Mouse (Mus musculus): ENCODE data around the gene Hnrnph1. TPM values are rescaled to one million over a fixed set of nuclear protein-coding genes. Genes with fewer than 3 reads are reported as not detected.

Hnrnph1 gene
- polyA plus RNA-seq, 1 experiment from 2014 or later = 241 TPM

- Histone ChIP-seq H3K4me1 (ENCODE audit: control insufficient read depth in 2 of 2, insufficient read depth in 2 of 2, low read length in 2 of 2) (peaks cover 8 to 9% of the 10 kb centered on the region in 2 experiments), H3K27ac (replicated peaks in 1 of 2; ENCODE audit: control insufficient read depth in 1 of 2, insufficient read depth in 1 of 2, low read depth in 2 of 2, low read length in 2 of 2) (no peak overlapping the region), H3K27me3 (ENCODE audit: control insufficient read depth, insufficient read depth, low read length) (no peaks in the 10 kb centered on the region), H3K4me3 (ENCODE audit: control insufficient read depth in 1 of 2, insufficient read depth in 1 of 2, low read depth in 1 of 2, low read length in 2 of 2) (no peak overlapping the region), H3K36me3 (ENCODE audit: control insufficient read depth, insufficient read depth, low read length) (peaks cover 3% of the 10 kb centered on the region; the same call in 1 of the 2 replicates), H3K9ac (ENCODE audit: low read length) (no peak overlapping the region), H3K4me2 (ENCODE audit: low read length) (no peak overlapping the region), H3K9me3 (ENCODE audit: control insufficient read depth, low read length) (no peaks in the 10 kb centered on the region)
- 89% methylated on average over 1 of the region's 1 CpGs for WGBS
- no peak for ATAC-seq (ENCODE audit: insufficient number of reproducible peaks, insufficient read depth, low FRiP score, low read depth)
Observed at GRCm38 (mm10) chr11:50373621-50374020, 3.2 kb upstream of the Hnrnph1 start.

GRCm38 (mm10) chr11:50374286-50375015 lies 2.3 kb upstream of the Hnrnph1 start:
- H3K4me1 ChIP-seq (ENCODE audit: control insufficient read depth in 2 of 2, insufficient read depth in 2 of 2, low read length in 2 of 2) = peaks cover 8 to 13% of the 10 kb centered on the region in 2 experiments
- no peaks in the 10 kb centered on the region for H3K27me3 ChIP-seq (ENCODE audit: control insufficient read depth, insufficient read depth, low read length)
- no peak overlapping the region for H3K27ac ChIP-seq (replicated peaks in 1 of 2; ENCODE audit: control insufficient read depth in 1 of 2, insufficient read depth in 1 of 2, low read depth in 2 of 2, low read length in 2 of 2)
- no peak overlapping the region for H3K4me3 ChIP-seq (ENCODE audit: control insufficient read depth in 1 of 2, insufficient read depth in 1 of 2, low read depth in 1 of 2, low read length in 2 of 2)
- no peak overlapping the region for H3K4me2 ChIP-seq (ENCODE audit: low read length)
- no peak for ATAC-seq (ENCODE audit: insufficient number of reproducible peaks, insufficient read depth, low FRiP score, low read depth)
- H3K36me3 ChIP-seq (ENCODE audit: control insufficient read depth, insufficient read depth, low read length) = peaks cover 11% of the 10 kb centered on the region
- no peak overlapping the region for H3K9ac ChIP-seq (ENCODE audit: low read length)
- H3K9me3 ChIP-seq (ENCODE audit: control insufficient read depth, low read length) = no peaks in the 10 kb centered on the region
- 92% methylated on average over 13 of the region's 13 CpGs for WGBS

GRCm38 (mm10) chr11:50375421-50375820 lies 1.4 kb upstream of the Hnrnph1 start:
- WGBS = 81% methylated on average over 5 of the region's 5 CpGs
- peaks cover 21% of the 10 kb centered on the region for H3K36me3 ChIP-seq (ENCODE audit: control insufficient read depth, insufficient read depth, low read length)
- ATAC-seq (ENCODE audit: insufficient number of reproducible peaks, insufficient read depth, low FRiP score, low read depth) = no peak
- H3K9ac ChIP-seq (ENCODE audit: low read length) = no peak overlapping the region
- peaks cover 8 to 22% of the 10 kb centered on the region in 2 experiments for H3K4me1 ChIP-seq (ENCODE audit: control insufficient read depth in 2 of 2, insufficient read depth in 2 of 2, low read length in 2 of 2)
- no peak overlapping the region for H3K4me2 ChIP-seq (ENCODE audit: low read length)
- no peak overlapping the region for H3K4me3 ChIP-seq (ENCODE audit: control insufficient read depth in 1 of 2, insufficient read depth in 1 of 2, low read depth in 1 of 2, low read length in 2 of 2)
- H3K27me3 ChIP-seq (ENCODE audit: control insufficient read depth, insufficient read depth, low read length) = no peaks in the 10 kb centered on the region
- H3K27ac ChIP-seq (replicated peaks in 1 of 2; ENCODE audit: control insufficient read depth in 1 of 2, insufficient read depth in 1 of 2, low read depth in 2 of 2, low read length in 2 of 2) = no peak overlapping the region
- no peaks in the 10 kb centered on the region for H3K9me3 ChIP-seq (ENCODE audit: control insufficient read depth, low read length)

DNA sequence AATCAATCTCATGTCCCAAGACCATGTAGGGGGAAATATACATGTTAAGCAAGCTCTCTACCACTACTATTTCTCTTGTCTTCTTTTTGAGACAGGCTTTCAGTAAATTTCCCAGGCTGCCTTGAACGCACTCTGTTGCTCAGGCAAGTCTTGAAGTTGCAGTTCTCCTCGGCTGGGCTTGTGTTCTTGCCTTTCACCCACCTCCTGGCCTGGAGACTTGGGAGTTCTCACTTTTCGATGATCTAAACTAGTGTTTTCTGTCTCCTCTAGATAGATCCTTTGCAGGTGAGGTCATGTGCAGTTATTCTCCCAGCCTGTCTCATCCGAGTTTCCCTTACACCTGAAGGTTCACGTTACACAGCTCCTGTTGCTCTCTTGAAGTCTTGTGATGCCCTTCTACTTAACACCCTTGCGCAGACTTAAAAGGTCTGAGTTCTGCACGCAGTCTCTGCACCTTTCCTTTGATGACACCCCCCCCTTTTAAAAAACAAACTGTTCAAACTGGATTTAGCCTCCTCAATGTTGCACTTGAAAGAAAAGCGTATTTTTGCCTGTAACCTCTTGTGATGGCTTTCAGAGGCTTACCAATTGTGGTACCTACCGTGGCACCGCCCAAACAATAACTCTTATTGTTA lies 517 bp upstream of the Hnrnph1 start:
- H3K36me3 ChIP-seq (ENCODE audit: control insufficient read depth, insufficient read depth, low read length) = peaks cover 25% of the 10 kb centered on the region
- 30% methylated on average over 10 of the region's 10 CpGs for WGBS
- peak overlapping the region; percentile 92 for H3K4me2 ChIP-seq (ENCODE audit: low read length)
- H3K27me3 ChIP-seq (ENCODE audit: control insufficient read depth, insufficient read depth, low read length) = no peaks in the 10 kb centered on the region
- no peak for ATAC-seq (ENCODE audit: insufficient number of reproducible peaks, insufficient read depth, low FRiP score, low read depth)
- no peaks in the 10 kb centered on the region for H3K9me3 ChIP-seq (ENCODE audit: control insufficient read depth, low read length)
- peak overlapping the region; percentile 92 for H3K9ac ChIP-seq (ENCODE audit: low read length)
- peaks cover 6 to 22% of the 10 kb centered on the region in 2 experiments for H3K4me1 ChIP-seq (ENCODE audit: control insufficient read depth in 2 of 2, insufficient read depth in 2 of 2, low read length in 2 of 2)
- peak overlapping the region; percentile 80 to 98; a peak in 3 of 4 replicates for H3K4me3 ChIP-seq (ENCODE audit: control insufficient read depth in 1 of 2, insufficient read depth in 1 of 2, low read depth in 1 of 2, low read length in 2 of 2)
- peak overlapping the region; percentile 99 to 100 for H3K27ac ChIP-seq (replicated peaks in 1 of 2; ENCODE audit: control insufficient read depth in 1 of 2, insufficient read depth in 1 of 2, low read depth in 2 of 2, low read length in 2 of 2)

DNA sequence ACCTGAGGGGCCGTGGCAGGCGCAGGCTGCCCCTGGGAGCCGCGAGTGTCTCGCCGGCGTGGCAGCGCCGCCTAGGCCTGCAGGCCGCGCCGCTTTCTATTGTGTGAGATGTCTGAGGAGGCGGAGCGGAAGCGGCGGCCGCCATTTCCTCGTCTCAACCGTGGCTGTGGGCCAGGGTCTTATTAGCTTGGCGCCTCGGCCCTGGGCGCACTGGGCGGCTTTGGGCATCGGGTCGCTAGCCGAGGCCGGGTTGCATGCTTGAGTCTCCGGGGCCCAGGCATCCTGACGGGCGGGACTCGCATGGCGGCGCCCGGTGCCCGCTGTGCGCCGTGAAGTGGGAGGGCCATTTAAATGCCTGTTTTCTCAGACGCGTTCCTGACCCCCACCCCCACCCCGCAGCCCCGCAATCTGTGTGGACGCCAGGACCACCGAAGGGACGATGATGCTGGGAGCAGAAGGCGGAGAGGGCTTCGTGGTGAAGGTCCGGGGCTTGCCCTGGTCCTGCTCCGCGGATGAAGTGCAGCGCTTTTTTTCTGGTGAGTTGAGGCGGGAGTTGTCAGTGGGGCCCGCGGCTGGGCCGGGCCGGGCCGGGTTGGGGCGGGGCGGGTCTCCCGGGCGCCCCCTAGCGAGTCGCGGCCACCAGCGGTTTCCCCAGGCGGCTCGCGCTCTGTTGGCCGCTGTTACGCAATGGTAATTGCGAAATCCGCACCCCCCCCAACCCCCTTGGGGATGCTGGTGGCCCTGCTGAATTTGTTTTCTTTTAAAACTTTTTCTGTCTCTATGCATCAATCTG lies 1.3 kb downstream of the Hnrnph1 start:
- H3K9ac ChIP-seq (ENCODE audit: low read length) = peak overlapping the region; percentile 100
- H3K4me2 ChIP-seq (ENCODE audit: low read length) = peak overlapping the region; percentile 92
- H3K4me1 ChIP-seq (ENCODE audit: control insufficient read depth in 2 of 2, insufficient read depth in 2 of 2, low read length in 2 of 2) = peaks cover 4 to 22% of the 10 kb centered on the region in 2 experiments
- H3K36me3 ChIP-seq (ENCODE audit: control insufficient read depth, insufficient read depth, low read length) = peaks cover 41% of the 10 kb centered on the region
- no peaks in the 10 kb centered on the region for H3K9me3 ChIP-seq (ENCODE audit: control insufficient read depth, low read length)
- H3K27ac ChIP-seq (replicated peaks in 1 of 2; ENCODE audit: control insufficient read depth in 1 of 2, insufficient read depth in 1 of 2, low read depth in 2 of 2, low read length in 2 of 2) = peak overlapping the region; percentile 99 to 100
- WGBS = under 1% methylated on average over 70 of the region's 71 CpGs
- no peaks in the 10 kb centered on the region for H3K27me3 ChIP-seq (ENCODE audit: control insufficient read depth, insufficient read depth, low read length)
- peak overlapping the region; percentile 67 to 98 for H3K4me3 ChIP-seq (ENCODE audit: control insufficient read depth in 1 of 2, insufficient read depth in 1 of 2, low read depth in 1 of 2, low read length in 2 of 2)
- peak; percentile 77 for ATAC-seq (ENCODE audit: insufficient number of reproducible peaks, insufficient read depth, low FRiP score, low read depth)

DNA sequence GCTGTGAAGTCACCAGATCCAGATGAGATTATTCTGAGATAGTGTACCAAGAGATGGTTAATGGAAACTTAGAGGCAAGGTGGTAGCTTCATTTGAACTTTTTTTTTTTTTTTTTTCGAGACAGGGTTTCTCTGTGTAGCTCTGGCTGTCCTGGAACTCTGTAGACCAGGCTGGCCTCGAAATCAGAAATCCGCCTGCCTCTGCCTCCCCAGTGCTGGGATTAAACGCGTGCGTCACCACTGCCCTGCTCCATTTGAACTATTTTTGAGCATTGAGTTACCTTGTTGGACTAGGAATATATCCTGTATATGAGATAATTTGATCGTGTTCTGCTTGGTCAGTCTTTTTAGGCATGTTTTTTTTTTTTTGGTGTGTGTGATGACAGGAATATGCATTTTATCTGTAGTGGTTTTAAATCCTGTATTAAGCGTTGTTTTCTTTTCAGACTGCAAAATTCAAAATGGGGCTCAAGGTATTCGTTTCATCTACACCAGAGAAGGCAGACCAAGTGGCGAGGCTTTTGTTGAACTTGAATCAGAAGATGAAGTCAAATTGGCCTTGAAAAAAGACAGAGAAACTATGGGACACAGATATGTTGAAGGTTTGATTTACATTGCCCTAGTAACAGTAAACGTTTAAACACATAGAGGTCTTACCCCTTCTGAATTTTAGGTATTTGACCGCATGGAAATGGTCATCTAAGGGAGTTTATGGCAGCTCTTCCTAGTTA lies 2.4 kb downstream of the Hnrnph1 start:
- WGBS = 63% methylated on average over 12 of the region's 12 CpGs
- Histone ChIP-seq H3K4me2 (ENCODE audit: low read length) (peak overlapping the region; percentile 92), H3K27ac (replicated peaks in 1 of 2; ENCODE audit: control insufficient read depth in 1 of 2, insufficient read depth in 1 of 2, low read depth in 2 of 2, low read length in 2 of 2) (no peak overlapping the region), H3K4me3 (ENCODE audit: control insufficient read depth in 1 of 2, insufficient read depth in 1 of 2, low read depth in 1 of 2, low read length in 2 of 2) (peak overlapping the region; percentile 67 to 98), H3K9ac (ENCODE audit: low read length) (peak overlapping the region; percentile 100), H3K27me3 (ENCODE audit: control insufficient read depth, insufficient read depth, low read length) (no peaks in the 10 kb centered on the region), H3K36me3 (ENCODE audit: control insufficient read depth, insufficient read depth, low read length) (peaks cover 48% of the 10 kb centered on the region), H3K4me1 (ENCODE audit: control insufficient read depth in 2 of 2, insufficient read depth in 2 of 2, low read length in 2 of 2) (peaks cover 4 to 22% of the 10 kb centered on the region in 2 experiments), H3K9me3 (ENCODE audit: control insufficient read depth, low read length) (no peaks in the 10 kb centered on the region)
- no peak for ATAC-seq (ENCODE audit: insufficient number of reproducible peaks, insufficient read depth, low FRiP score, low read depth)

- Histone ChIP-seq H3K4me3 (ENCODE audit: control insufficient read depth in 1 of 2, insufficient read depth in 1 of 2, low read depth in 1 of 2, low read length in 2 of 2) (peak overlapping the region; percentile 13 to 21; a peak in 2 of 4 replicates), H3K27ac (replicated peaks in 1 of 2; ENCODE audit: control insufficient read depth in 1 of 2, insufficient read depth in 1 of 2, low read depth in 2 of 2, low read length in 2 of 2) (no peak overlapping the region), H3K27me3 (ENCODE audit: control insufficient read depth, insufficient read depth, low read length) (no peaks in the 10 kb centered on the region), H3K36me3 (ENCODE audit: control insufficient read depth, insufficient read depth, low read length) (peaks cover 67% of the 10 kb centered on the region), H3K4me1 (ENCODE audit: control insufficient read depth in 2 of 2, insufficient read depth in 2 of 2, low read length in 2 of 2) (peaks cover 1 to 17% of the 10 kb centered on the region in 2 experiments), H3K9ac (ENCODE audit: low read length) (peak overlapping the region; percentile 34; the same call in 1 of the 2 replicates), H3K4me2 (ENCODE audit: low read length) (peak overlapping the region; percentile 51), H3K9me3 (ENCODE audit: control insufficient read depth, low read length) (no peaks in the 10 kb centered on the region)
- no peak for ATAC-seq (ENCODE audit: insufficient number of reproducible peaks, insufficient read depth, low FRiP score, low read depth)
- WGBS = 31% methylated on average over 4 of the region's 4 CpGs
Observed at GRCm38 (mm10) chr11:50381311-50381710, 4.5 kb downstream of the Hnrnph1 start.
